Mouse (Mus musculus) left cerebral cortex, adult 18-20 months (tissue): ENCODE measurements at regions not wholly inside any gene's neighbourhood (a gene's known extent, or its start where the extent isn't known, plus 50 kb on each side); places are given as distances from the start of the nearest gene placed in this dataset.

Experiments
- DNase-seq, 2 experiments: peaks; one replicate each; pipeline ENCODE4 v3.0.0; 2021 to 2022; ENCODE audit warnings: low spot score in 2 of 2, mixed read lengths in 1 of 2

GRCm38 (mm10) chr1:149760440-149760839 is 200.7 kb downstream of the Pla2g4a start:
- DNase-seq = no peak

- no peak for DNase-seq
These were observed 202.3 kb downstream of the Pla2g4a start for GRCm38 (mm10) chr1:149758783-149759132.

- no peak for DNase-seq
These were observed 202.9 kb downstream of the Pla2g4a start for GRCm38 (mm10) chr1:149758092-149758782.

- no peak for DNase-seq
These were observed 207.6 kb downstream of the Pla2g4a start for GRCm38 (mm10) chr1:149753269-149754060.

GRCm38 (mm10) chr1:149749405-149749804 is 211.7 kb downstream of the Pla2g4a start:
- DNase-seq = no peak

GRCm38 (mm10) chr1:149738959-149739358 is 222.1 kb downstream of the Pla2g4a start:
- DNase-seq = peak in 1 of 2 experiments; percentile 5

GRCm38 (mm10) chr1:149734241-149734640 is 226.8 kb downstream of the Pla2g4a start:
- no peak for DNase-seq

- no peak for DNase-seq
These were observed 245.9 kb downstream of the Pla2g4a start for GRCm38 (mm10) chr1:149715171-149715570.

GRCm38 (mm10) chr1:149712330-149712729 is 248.8 kb downstream of the Pla2g4a start:
- no peak for DNase-seq

GRCm38 (mm10) chr1:149705223-149705622 is 255.9 kb downstream of the Pla2g4a start:
- DNase-seq = no peak

- no peak for DNase-seq
These were observed 261.7 kb downstream of the Pla2g4a start for GRCm38 (mm10) chr1:149699411-149699810.

GRCm38 (mm10) chr1:149674166-149674565 is 286.9 kb downstream of the Pla2g4a start:
- no peak for DNase-seq

- no peak for DNase-seq
These were observed 288.5 kb downstream of the Pla2g4a start for GRCm38 (mm10) chr1:149672571-149672970.

GRCm38 (mm10) chr1:149672117-149672516 is 289.0 kb downstream of the Pla2g4a start:
- no peak for DNase-seq

- no peak for DNase-seq
These were observed 290.0 kb downstream of the Pla2g4a start for GRCm38 (mm10) chr1:149671091-149671490.
